Mouse (Mus musculus) left cerebral cortex, adult 8-10 months (tissue): Measurements from ENCODE around the gene Slu7. TPM values are rescaled to one million over a fixed set of nuclear protein-coding genes. Genes with fewer than 3 reads are reported as not detected.

Source experiments
- DNase-seq, 2 experiments: peaks; one replicate each; pipeline ENCODE4 v3.0.0; 2022; ENCODE audit warnings: low spot score in 2 of 2
- total RNA-seq, 4 experiments: library from RNA; stranded (reverse); gene quantifications; 2 replicates each; pipeline ENCODE4 v1.2.4; 2022

Slu7 gene
- total RNA-seq, 4 experiments from 2014 or later = 52.6 to 58.3 (median 55.7) TPM

DNA sequence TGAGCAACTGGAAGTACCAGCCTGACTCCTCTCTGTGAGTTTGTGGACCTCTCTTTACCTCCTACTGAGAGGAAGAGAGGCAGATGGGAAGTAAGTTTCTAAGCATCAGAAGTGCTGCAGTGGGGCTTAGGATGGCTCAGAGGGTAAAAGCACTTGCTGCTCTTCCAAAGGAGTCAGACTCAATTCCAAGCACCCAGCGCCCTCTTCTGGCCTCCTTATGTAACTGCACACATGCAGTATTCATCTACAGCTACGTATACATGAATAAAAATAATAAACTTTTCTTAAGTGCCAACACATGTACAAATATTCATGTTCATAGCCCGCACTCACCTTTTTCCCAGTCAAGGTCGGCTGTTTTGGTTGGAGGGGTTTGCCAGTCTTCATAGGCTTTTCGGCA lies 9.2 kb upstream of the Slu7 start:
- no peak for DNase-seq

DNA sequence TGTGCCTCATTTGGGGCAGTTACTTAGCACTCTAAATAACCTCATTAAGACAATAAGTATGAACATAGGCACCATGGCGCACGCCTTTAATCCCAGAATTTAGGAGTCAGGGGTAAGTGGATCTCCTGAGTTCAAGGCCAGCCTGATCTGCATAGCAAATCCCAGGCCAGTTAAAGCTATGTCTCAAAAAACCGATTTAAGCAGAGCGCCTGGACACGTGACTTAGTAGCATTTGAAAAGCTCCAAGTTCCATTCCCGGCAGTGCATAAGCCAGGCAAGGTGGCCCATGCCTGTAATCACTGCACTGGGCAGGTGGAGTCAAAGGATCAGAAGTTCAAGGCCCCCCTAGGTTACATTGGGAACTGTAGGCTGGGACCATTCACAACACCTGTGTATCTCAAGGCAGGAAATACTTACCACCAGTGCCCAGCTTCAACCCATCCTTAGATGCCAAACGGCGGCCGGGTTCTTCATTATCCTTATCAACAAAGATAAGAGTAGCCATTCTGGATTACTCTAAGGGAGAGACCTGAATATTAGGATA lies 8.3 kb upstream of the Slu7 start:
- no peak for DNase-seq

DNA sequence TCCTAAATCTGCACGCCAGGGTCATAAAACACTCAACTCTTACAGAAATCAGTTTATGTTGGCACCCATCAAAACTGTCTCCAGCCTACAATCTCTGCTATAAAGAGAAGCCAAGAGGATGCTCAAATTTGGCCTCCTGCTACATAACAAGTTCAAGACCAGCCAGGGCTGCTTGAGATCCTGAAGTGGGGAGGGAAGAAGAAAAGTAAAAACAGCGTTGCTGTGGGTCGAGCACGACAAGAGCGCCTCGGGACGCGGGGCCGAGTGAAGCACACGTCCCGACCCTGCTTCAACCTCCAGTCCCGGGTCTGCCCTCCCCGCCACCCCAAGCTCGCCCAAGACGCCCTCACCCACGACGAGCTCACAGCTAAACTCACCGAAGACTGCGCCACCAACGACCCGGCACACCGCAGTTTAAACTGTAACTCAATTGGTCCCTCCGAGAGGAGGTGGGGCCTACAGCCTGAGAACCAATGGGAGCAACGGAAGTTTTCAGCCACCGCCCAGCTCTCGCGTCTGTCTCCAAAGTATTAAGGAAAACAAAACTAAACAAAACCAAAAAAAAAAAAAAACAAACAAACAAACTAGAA lies 7.6 kb upstream of the Slu7 start, which contains the start of gene Pttg1:
Gene Pttg1 (minus strand): TSS at position 428 of the 590 bp plus-strand sequence.
- peak; percentile 47 to 52 for DNase-seq

DNA sequence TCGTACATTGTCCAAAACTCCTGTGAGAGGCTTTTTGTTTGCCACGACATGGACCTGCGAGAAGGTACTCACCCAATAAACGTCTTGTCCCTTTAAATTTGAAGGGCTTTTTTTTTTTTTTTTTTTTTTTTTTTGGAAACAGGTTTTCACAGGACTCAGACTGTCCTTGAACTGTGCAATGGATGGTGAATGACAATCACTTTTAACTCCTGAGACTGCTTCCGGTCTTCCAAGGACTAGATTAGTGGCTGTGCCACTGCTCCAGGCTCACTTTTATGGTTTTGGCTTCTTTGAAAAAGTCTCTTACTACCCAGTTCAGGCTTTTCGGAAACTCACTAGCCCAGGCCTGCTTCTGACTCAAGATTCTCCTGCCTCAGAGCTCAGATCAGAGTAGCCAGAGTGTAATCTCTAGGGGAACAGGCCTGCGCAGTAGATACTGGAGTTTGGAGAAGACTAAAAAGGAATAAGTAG lies 7.1 kb upstream of the Slu7 start:
- DNase-seq = no peak

GRCm38 (mm10) chr11:43434024-43434407 lies 472 bp downstream of the Slu7 start:
- no peak for DNase-seq

DNA sequence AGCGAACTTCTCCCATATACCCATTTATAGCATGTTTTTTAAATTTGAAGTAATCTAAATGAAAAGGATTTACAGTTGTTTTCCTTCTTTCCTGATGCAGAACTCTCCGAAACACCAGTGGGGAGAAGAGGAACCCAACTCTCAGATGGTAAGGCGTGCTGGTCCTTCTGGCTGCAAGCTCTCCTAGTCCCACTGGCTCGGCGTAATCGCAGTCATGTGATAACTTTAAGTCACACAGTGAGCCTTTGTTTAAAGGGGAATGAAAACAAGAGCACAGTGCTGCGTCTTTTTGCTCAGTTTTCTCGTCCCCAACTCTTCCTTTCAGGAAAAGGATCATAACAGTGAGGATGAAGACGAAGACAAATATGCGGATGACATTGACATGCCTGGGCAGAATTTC lies 7.6 kb downstream of the Slu7 start:
- DNase-seq = no peak

- DNase-seq = no peak
Measured at GRCm38 (mm10) chr11:43443183-43443582, 9.6 kb downstream of the Slu7 start.

- DNase-seq = no peak
Measured at GRCm38 (mm10) chr11:43449916-43450315, 16.4 kb downstream of the Slu7 start.

- no peak for DNase-seq
Measured at GRCm38 (mm10) chr11:43451322-43451721, 17.8 kb downstream of the Slu7 start.

DNA sequence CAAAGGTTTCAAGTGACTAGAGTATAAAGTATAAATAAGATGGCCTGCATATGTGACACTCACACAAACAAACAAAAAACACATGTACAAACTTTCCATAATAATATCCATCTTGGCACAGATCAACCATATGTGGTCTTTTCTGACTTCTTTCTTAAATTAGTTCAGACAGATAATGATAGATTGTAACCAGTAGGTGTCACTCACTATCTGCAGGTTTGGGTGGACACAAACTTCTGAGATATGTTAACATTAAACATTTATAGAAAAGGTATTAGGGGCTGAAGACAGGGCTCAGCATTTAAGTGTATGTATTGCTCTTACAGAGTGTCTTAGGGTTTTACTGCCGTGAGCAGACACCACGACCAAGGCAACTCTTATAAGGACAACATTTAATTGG lies 18.7 kb downstream of the Slu7 start:
- DNase-seq = no peak

GRCm38 (mm10) chr11:43463204-43463603 lies 29.7 kb downstream of the Slu7 start:
- no peak for DNase-seq

GRCm38 (mm10) chr11:43470118-43470517 lies 36.6 kb downstream of the Slu7 start:
- DNase-seq = no peak

DNA sequence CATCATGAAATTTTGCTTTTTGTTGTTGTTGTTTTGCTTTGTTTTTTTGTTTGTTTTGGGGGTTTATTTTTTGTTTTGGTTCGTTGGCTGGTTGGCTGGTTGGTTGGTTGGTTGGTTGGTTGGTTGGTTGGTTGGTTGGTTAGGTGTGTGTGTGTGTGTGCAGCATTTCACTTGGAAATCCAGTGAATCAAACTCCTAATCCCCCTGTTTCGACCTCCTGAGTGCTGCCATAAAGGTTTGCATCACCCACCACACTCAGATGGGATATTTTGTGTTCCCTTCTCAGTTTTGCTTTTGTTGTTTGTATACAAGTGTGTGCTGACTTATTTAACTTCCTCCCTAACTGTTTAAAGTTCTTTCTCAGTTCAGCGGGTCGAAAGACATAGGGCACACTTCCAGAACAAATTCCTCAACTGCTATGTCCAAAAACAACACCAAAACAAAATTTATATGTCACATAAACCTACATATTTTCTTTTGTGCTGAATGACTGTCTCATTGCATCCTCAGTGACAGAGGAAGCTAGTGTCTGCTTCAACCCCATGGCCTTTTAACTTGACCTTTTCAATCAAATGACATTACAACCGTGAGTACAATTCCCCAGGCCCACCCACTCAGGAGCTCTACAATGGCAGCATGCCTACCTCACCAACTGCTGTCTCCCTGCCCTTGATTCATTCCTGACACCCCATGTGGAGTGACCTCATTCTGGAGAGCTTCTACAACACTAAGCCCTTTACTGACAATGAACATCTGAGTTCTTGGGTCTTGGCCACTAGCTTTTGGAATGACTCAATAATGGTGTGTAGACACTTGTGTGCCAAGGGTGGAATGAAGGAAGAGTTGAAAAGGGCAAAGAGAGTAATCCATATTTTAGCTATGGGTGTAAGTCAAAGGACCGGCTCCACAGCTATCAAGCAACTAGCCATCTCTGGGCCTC lies 37.6 kb downstream of the Slu7 start:
- DNase-seq = no peak

DNA sequence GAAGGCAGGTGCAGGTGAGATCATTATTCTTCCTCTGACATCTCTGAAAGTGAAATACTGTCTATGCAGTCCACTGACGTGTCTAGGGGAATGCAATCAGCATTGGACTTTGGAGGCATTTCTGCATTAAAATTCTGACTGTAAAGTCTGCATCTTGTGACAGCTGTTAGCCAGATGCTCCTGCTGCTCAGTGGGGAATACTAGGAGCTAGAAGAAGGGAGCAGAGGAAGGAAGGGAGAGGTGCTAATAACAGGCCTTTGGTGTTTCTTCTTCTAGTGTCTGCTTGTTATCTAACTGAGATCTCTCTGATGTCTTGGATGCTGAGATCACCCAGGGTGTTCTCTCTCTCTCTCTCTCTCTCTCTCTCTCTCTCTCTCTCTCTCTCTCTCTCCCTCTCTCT lies 39.6 kb downstream of the Slu7 start:
- no peak for DNase-seq

DNA sequence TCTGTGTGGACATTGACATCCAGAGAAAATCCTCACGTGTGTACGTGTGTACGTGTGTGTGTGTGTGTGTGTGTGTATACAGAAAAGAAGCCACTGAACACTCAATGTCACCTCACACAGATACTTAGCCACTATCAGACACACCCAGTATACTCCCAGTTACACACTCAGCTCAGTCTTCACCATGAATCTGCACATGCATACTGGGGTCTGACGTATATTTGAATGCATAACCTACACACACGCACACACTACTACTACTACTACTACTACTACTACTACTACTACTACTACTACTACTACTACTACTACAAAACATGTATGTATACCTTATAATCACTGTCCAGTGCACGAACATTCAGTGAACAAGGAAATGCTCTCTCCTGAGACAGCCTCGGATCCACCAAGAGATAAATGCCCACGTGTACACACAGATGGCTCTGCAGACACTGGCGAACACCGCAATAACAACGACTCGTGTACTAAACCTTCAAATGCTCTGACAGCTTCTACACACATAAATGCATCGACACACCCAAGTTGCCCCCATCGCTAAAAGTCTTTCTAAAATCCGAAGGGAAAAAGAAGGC lies 40.2 kb downstream of the Slu7 start:
- no peak for DNase-seq

DNA sequence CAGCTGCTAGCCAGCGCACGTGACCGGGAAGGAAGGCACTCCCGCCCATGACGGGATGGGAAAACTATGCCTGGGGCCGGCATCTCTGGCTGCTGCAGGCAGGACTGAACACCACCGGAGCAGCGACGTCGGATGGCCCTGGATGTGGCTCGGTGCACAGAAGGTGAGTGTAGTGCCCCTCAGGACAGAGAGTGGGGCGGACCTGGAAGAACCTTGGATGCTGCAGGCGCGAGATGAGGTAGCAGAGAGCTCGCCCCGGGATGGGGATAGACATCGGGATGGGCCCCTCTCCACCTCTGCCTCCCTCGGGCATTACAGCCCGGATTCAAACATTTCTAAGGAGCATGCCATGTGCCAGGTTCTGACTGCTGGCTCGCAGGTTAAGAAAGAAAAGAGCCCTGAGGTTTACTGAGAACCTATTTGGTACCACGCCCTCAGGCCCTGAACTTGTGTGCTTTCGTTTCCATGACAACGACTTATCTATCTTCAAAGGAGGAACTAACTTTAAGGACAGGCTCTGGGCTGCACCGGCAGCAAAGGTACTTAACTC lies 40.8 kb downstream of the Slu7 start, which contains the start of gene C1qtnf2:
Gene C1qtnf2 (plus strand): TSS at position 52 of the 550 bp plus-strand sequence.
- DNase-seq = no peak

DNA sequence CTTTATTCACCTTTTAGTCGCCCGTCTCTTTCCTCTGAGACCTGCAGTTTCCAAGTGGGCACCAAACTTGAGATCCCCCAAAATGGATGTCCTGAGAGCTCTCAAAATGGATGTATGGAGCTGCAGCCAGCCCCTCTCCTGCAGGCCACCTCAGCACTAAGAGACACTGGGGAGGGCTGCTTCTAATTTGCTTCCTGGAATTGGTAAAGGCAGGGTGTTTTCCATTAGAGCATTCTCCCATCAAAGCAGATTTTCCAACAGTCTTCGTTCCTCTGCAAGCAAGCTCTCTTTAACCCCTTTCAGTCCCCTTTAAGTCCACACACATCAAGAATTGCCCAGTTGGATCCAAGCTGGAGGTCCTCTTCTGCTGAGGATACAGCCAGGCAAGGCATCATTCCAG lies 45.8 kb downstream of the Slu7 start:
- no peak for DNase-seq

DNA sequence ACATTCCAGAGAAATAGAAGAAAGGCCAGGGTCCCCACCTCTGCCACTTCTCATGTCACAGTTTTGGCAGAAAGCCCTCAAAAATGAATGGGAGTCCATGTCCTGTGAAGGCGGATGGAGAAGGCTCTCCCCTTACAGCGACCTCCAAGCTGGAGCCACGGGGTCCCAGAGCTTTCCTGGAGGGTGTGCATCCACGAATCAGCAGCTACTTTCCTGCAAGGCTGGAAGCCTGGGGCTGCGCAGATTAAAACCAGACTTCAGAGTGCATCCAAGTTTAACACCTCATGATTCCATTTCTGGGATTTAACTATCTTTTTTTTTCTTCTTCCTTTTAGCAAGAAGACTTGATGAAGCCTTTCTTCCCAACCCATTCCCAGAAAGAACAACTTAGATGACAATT lies 47.0 kb downstream of the Slu7 start:
- no peak for DNase-seq

DNA sequence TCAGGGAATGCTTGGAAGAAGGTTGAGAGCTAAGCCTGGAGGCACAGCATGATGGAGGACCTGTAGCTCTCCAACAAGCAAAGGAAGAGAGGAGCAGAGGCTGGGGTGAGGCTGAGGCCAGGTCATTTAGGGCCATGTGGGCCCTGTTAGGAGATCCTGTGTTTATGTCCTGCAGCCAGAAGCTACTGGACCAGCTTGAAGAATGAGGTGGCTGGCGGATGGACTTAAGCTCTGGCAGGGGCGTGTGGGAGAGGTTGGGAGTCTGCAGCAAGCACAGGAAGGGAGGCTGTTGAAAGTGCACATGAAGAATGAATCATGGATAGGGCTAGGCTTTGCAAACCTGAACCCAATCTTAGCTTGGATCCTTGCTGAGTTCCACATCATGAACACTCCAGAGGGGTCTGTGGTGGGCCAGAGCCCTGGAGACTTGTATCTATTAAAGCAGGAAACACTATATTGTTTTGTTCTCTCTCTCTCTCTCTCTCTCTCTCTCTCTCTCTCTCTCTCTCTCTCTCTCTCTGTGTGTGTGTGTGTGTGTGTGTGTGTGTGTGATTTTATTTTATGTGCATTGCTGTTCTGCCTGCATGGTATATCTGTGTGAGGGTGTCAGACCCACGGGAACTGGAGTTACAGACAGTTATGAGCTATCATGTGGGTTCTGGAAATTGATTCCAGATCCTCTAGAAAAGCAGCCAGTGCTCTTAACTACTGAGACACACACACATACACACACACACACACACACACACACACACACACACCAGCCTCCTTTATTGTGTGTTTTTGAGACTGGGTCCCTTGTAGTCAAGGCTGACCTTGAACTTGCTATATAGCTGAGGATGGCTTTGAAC lies 48.4 kb downstream of the Slu7 start:
- DNase-seq = no peak

DNA sequence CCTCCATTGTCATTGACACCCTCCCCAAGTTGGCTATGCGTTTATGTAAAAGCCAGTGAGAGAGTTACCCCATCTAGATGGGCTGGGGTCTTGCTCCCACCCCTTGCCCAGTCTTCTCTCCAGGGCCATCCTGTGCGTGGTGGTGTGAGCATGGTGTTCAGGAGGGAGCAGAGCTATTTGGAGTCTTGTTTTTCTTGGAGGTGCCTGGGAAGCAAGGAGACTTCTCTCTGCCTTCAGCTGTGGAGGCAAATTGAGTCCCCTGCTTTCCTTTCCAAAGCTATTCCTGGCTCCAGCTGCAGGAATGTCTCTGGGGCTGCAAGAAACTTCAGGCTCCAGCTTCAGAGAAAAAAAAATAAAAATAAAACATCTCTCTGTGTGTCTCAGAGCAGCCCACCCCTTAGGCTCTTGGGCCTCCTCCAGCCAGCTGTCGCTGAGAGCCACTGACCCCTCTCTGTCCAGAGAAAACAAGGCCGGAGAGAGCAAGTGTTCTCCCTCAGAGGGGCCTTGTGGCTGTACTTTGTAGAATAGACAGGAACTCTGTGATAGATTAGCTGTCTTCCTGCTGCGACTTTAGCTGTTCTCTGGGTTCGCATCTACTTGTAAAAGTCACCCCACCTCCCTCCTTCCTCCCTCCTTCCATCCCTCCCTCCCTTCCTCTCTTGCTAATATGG lies 49.7 kb downstream of the Slu7 start:
- DNase-seq = no peak
